ENCODE assay signal across 27 mouse cellular contexts in the genomic region with DNA sequence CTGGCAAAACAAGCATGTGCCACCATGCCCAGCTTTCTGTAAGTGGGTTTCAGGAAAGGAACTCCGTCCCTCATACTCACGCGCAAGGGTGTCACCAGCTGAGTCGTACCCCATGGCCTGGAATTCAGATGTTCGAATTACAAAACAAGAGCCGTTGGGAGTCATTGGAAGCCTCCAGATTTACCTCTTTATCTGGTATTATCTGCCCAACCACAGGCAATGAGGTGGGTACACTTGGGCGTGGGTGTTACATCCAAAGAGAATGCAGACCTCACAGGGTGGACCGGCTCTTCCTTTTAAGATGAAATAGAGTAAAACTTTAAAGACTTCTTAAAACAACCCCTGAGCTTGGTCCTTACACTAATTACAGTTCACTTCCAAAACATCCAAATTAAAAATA.
"Had no signal": no experiment of that assay in that cellular context is flagged by ENCODE, and none has a peak within 500 bp of the region (broad histone marks: within the 10 kb centered on the region; RNA-seq: fewer than 3 reads in every experiment).

No protein-coding gene starts in this region.

- H3K9ac ChIP-seq: limb, embryonic 12.5 days; limb, embryonic 13.5 days; limb, embryonic 15.5 days; liver, embryonic 12.5 days; liver, embryonic 13.5 days; liver, embryonic 14.5 days; liver, embryonic 15.5 days; liver, postnatal 0 days; lung, embryonic 14.5 days; lung, embryonic 15.5 days; midbrain, embryonic 12.5 days; midbrain, embryonic 13.5 days; midbrain, embryonic 15.5 days; neural tube, embryonic 12.5 days had no signal

- H3K4me3 ChIP-seq: limb, embryonic 10.5 days; limb, embryonic 12.5 days; limb, embryonic 13.5 days; limb, embryonic 15.5 days; liver, embryonic 12.5 days; liver, embryonic 13.5 days; liver, embryonic 15.5 days; lung, embryonic 15.5 days; midbrain, embryonic 10.5 days; midbrain, embryonic 12.5 days; midbrain, embryonic 13.5 days; midbrain, embryonic 15.5 days; myocyte; neural tube, embryonic 12.5 days had no signal

- H3K27ac ChIP-seq: limb, embryonic 10.5 days; limb, embryonic 12.5 days; limb, embryonic 13.5 days; limb, embryonic 15.5 days; liver, embryonic 12.5 days; liver, embryonic 13.5 days; liver, embryonic 14.5 days; liver, embryonic 15.5 days; lung, embryonic 15.5 days; macrophage; midbrain, embryonic 10.5 days; midbrain, embryonic 12.5 days; midbrain, embryonic 13.5 days; midbrain, embryonic 15.5 days; neural tube, embryonic 12.5 days had no signal

- H3K27me3 ChIP-seq: limb, embryonic 13.5 days; liver, embryonic 12.5 days; liver, embryonic 13.5 days; liver, embryonic 15.5 days; lung, embryonic 15.5 days; megakaryocyte, embryonic 14.5 days; midbrain, embryonic 12.5 days; midbrain, embryonic 13.5 days; midbrain, embryonic 15.5 days; neural tube, embryonic 12.5 days had no signal

- DNase-seq: liver; liver, embryonic 13.5 days; liver, postnatal 0 days; lung, adult 18-20 months; lung, adult 2 months; lung, postnatal 10 days; lung, postnatal 14 days; lung, postnatal 36 days; lung, postnatal 4 days; midbrain, embryonic 14.5 days had no signal

- H3K36me3 ChIP-seq: midbrain, embryonic 15.5 days had no signal

- H3K9me3 ChIP-seq: limb, embryonic 10.5 days; limb, embryonic 12.5 days; limb, embryonic 13.5 days; limb, embryonic 15.5 days; liver, embryonic 12.5 days; liver, embryonic 13.5 days; liver, embryonic 15.5 days; lung, embryonic 15.5 days; midbrain, embryonic 10.5 days; midbrain, embryonic 15.5 days; neural tube, embryonic 12.5 days had no signal
